Mouse (Mus musculus) cerebellum, postnatal 14 days (tissue): Measurements from ENCODE around the gene Btbd7.
A peak's percentile ranks its signal among the peaks of the same experiment; 100 is the strongest.

Experiments
- DNase-seq, 2 experiments: peaks; one replicate each; pipeline ENCODE4 v3.0.0; 2021; ENCODE audit warnings: mixed read lengths in 2 of 2

Btbd7 gene

GRCm38 (mm10) chr12:102778151-102778550, 100.1 kb downstream of the Btbd7 start:
- DNase-seq, result peak; percentile 16 to 56

GRCm38 (mm10) chr12:102776035-102776434, 102.2 kb downstream of the Btbd7 start:
- no peak for DNase-seq

- no peak for DNase-seq
These were observed 105.6 kb downstream of the Btbd7 start for GRCm38 (mm10) chr12:102772676-102773075.

- no peak for DNase-seq
These were observed 106.7 kb downstream of the Btbd7 start for GRCm38 (mm10) chr12:102771601-102772000.

GRCm38 (mm10) chr12:102769000-102769399, 109.3 kb downstream of the Btbd7 start:
- DNase-seq, result no peak

- DNase-seq, result no peak
These were observed 114.6 kb downstream of the Btbd7 start for GRCm38 (mm10) chr12:102763696-102764095.

GRCm38 (mm10) chr12:102761668-102762067, 116.6 kb downstream of the Btbd7 start:
- no peak for DNase-seq

- DNase-seq, result no peak
These were observed 119.3 kb downstream of the Btbd7 start for GRCm38 (mm10) chr12:102758936-102759335.

GRCm38 (mm10) chr12:102758403-102758756, 119.9 kb downstream of the Btbd7 start, which contains the start of gene Gm20604:
Gene Gm20604 (minus strand): TSS chr12:102758672.
- no peak for DNase-seq

- peak; percentile 97 for DNase-seq
These were observed 120.4 kb downstream of the Btbd7 start, which contains the start of the genes Gm28051, Gon7 and Ubr7 for GRCm38 (mm10) chr12:102757689-102758402. Gene Gm28051 (minus strand): TSS chr12:102757765. Gene Gon7 (minus strand): TSS chr12:102757803. Gene Ubr7 (plus strand): TSS chr12:102757967.

GRCm38 (mm10) chr12:102757055-102757688, 121.1 kb downstream of the Btbd7 start:
- DNase-seq, result no peak

GRCm38 (mm10) chr12:102756304-102756703, 122.0 kb downstream of the Btbd7 start:
- DNase-seq, result peak; percentile 42 to 69

GRCm38 (mm10) chr12:102748256-102748655, 130.0 kb downstream of the Btbd7 start:
- no peak for DNase-seq

GRCm38 (mm10) chr12:102744839-102745238, 133.4 kb downstream of the Btbd7 start:
- no peak for DNase-seq

GRCm38 (mm10) chr12:102743589-102744574, 134.4 kb downstream of the Btbd7 start, which contains the start of the genes Moap1 and Tmem251:
Gene Moap1 (minus strand): TSS chr12:102743661.
Gene Tmem251 (plus strand): TSS chr12:102743762.
- DNase-seq, result peak; percentile 91 to 93

- peak in 1 of 2 experiments; percentile 49 for DNase-seq
These were observed 135.2 kb downstream of the Btbd7 start for GRCm38 (mm10) chr12:102743036-102743588.

- DNase-seq, result no peak
These were observed 136.2 kb downstream of the Btbd7 start for GRCm38 (mm10) chr12:102742056-102742455.

- no peak for DNase-seq
These were observed 138.0 kb downstream of the Btbd7 start for GRCm38 (mm10) chr12:102740285-102740684.

GRCm38 (mm10) chr12:102739096-102739495, 139.2 kb downstream of the Btbd7 start:
- no peak for DNase-seq

GRCm38 (mm10) chr12:102733381-102733780, 144.9 kb downstream of the Btbd7 start:
- peak in 1 of 2 experiments; percentile 59 for DNase-seq

- DNase-seq, result no peak
These were observed 147.3 kb downstream of the Btbd7 start for GRCm38 (mm10) chr12:102730798-102731619.
